Mouse (Mus musculus) heart, embryonic 11.5 days (tissue): ENCODE measurements around the gene Gucy2f. TPM values are rescaled to one million over a fixed set of nuclear protein-coding genes. Genes with fewer than 3 reads are reported as not detected.

Source experiments
- ATAC-seq: fragments of 200-750 bp; cut with Nextera tagmentation; replicated peaks from 2 replicates; pipeline ENCODE4 v1.8.0; 2017; ENCODE audit warnings: moderate library complexity; ENCODE audit not compliant: insufficient number of reproducible peaks, low FRiP score, low TSS enrichment
- H3K27ac ChIP-seq: fragments of 300-500 bp; sonication (generic); 2 replicates; pipeline ENCODE4 v1.5.1; 2014; ENCODE audit warnings: mild to moderate bottlenecking, low read depth, low read length
- H3K27me3 ChIP-seq: fragments of 300-500 bp; sonication (generic); 2 replicates; pipeline ENCODE4 v1.6.1; 2014; ENCODE audit warnings: mild to moderate bottlenecking, low read length, mixed read lengths; ENCODE audit not compliant: control insufficient read depth, insufficient read depth
- H3K36me3 ChIP-seq: fragments of 300-500 bp; sonication (generic); 2 replicates; pipeline ENCODE4 v1.6.1; 2014; ENCODE audit warnings: mild to moderate bottlenecking, low read length, moderate library complexity, mixed read lengths; ENCODE audit not compliant: control insufficient read depth, insufficient read depth
- H3K4me1 ChIP-seq: fragments of 300-500 bp; sonication (generic); 2 replicates; pipeline ENCODE4 v1.6.1; 2014; ENCODE audit warnings: low read length; ENCODE audit not compliant: control insufficient read depth, insufficient read depth
- H3K4me2 ChIP-seq: fragments of 300-500 bp; sonication (generic); 2 replicates; pipeline ENCODE4 v1.6.1; 2014; ENCODE audit warnings: mild to moderate bottlenecking, moderate library complexity
- H3K4me3 ChIP-seq: fragments of 300-500 bp; sonication (generic); 2 replicates; pipeline ENCODE4 v1.5.1; 2014; ENCODE audit warnings: low read depth, low read length
- H3K9ac ChIP-seq: fragments of 300-500 bp; sonication (generic); 2 replicates; pipeline ENCODE4 v1.6.1; 2014; ENCODE audit warnings: mild to moderate bottlenecking, low read depth, low read length, moderate library complexity
- H3K9me3 ChIP-seq: fragments of 300-500 bp; sonication (generic); replicated peaks from 2 replicates; pipeline ENCODE4 v1.6.1; 2016; ENCODE audit warnings: low read length; ENCODE audit not compliant: control insufficient read depth
- WGBS: fragments of 180-500 bp; shearing (Covaris S2); extraction: QIAGEN DNeasy Blood & Tissue Kit; methylation state at CpG from one replicate; pipeline ENCODE4 v1.1.7; 2014; ENCODE audit not compliant: insufficient replicate concordance; 5-methylcytosine and 5-hydroxymethylcytosine counted together
- polyA plus RNA-seq: library from polyadenylated mRNA; unstranded; fragments of >200 nt; fragmentation: Nextera tagmentation; extraction: Ambion mirVana; gene quantifications from 2 replicates; pipeline ENCODE4 v1.2.1, GENCODE M21; 2014

Gucy2f gene
- polyA plus RNA-seq, 1 experiment from 2014 or later = not detected

- Histone ChIP-seq H3K36me3 (no peaks in the 10 kb centered on the region), H3K27me3 (no peaks in the 10 kb centered on the region; the same call in 1 of the 2 replicates), H3K4me3 (no peak overlapping the region), H3K9me3 (no peaks in the 10 kb centered on the region), H3K27ac (no peak overlapping the region), H3K9ac (no peak overlapping the region), H3K4me2 (no peak overlapping the region), H3K4me1 (no peaks in the 10 kb centered on the region)
- no peak for ATAC-seq
- WGBS = 6% methylated on average over 3 of the region's 3 CpGs
Observed at GRCm38 (mm10) chrX:142200295-142200694, 3.6 kb upstream of the Gucy2f start.

GRCm38 (mm10) chrX:142195551-142195950, 1.2 kb downstream of the Gucy2f start:
- Histone ChIP-seq H3K4me3 (no peak overlapping the region), H3K4me2 (no peak overlapping the region), H3K36me3 (no peaks in the 10 kb centered on the region), H3K27ac (no peak overlapping the region), H3K27me3 (no peaks in the 10 kb centered on the region; the same call in 1 of the 2 replicates), H3K9ac (no peak overlapping the region), H3K4me1 (no peaks in the 10 kb centered on the region), H3K9me3 (no peaks in the 10 kb centered on the region)
- no peak for ATAC-seq
- 40% methylated on average over 1 of the region's 1 CpGs for WGBS

- Histone ChIP-seq H3K4me1 (no peaks in the 10 kb centered on the region), H3K27me3 (no peaks in the 10 kb centered on the region; the same call in 1 of the 2 replicates), H3K4me3 (no peak overlapping the region), H3K9me3 (no peaks in the 10 kb centered on the region), H3K9ac (no peak overlapping the region), H3K27ac (no peak overlapping the region), H3K36me3 (no peaks in the 10 kb centered on the region), H3K4me2 (no peak overlapping the region)
- 65% methylated on average over 6 of the region's 6 CpGs for WGBS
- no peak for ATAC-seq
Observed at GRCm38 (mm10) chrX:142194420-142194819, 2.3 kb downstream of the Gucy2f start.

DNA sequence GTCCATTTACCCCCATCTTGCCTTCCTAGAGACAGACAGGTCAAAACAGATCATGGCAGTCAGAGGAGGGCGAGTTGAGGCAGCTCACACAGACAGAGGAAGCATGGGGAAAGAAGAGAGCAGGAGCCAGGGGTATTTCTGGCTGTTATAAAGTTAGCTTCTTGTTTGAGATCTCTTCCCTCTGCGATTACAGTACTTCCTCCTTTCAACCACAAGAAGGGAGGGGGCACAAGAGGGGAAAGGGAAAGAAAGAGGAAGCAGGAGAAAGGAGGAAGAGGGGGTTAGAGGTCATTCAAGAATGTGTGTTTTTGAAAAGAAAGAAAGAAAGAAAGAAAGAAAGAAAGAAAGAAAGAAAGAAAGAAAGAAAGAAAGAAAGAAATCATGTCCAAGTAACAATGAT, 6.4 kb downstream of the Gucy2f start:
- H3K9ac ChIP-seq = no peak overlapping the region
- H3K36me3 ChIP-seq = no peaks in the 10 kb centered on the region
- no peak overlapping the region for H3K27ac ChIP-seq
- H3K9me3 ChIP-seq = no peaks in the 10 kb centered on the region
- no peak overlapping the region for H3K4me2 ChIP-seq
- WGBS = 69% methylated on average over 2 of the region's 2 CpGs
- no peaks in the 10 kb centered on the region for H3K27me3 ChIP-seq
- no peak for ATAC-seq
- no peaks in the 10 kb centered on the region for H3K4me1 ChIP-seq
- no peak overlapping the region for H3K4me3 ChIP-seq

- H3K36me3 ChIP-seq = no peaks in the 10 kb centered on the region
- no peak overlapping the region for H3K27ac ChIP-seq
- WGBS = 32% methylated on average over 22 of the region's 22 CpGs
- no peak overlapping the region for H3K4me3 ChIP-seq
- ATAC-seq = no peak
- no peaks in the 10 kb centered on the region for H3K27me3 ChIP-seq
- peak overlapping the region; percentile 37 for H3K4me2 ChIP-seq
- H3K9me3 ChIP-seq = no peaks in the 10 kb centered on the region
- no peak overlapping the region for H3K9ac ChIP-seq
- no peaks in the 10 kb centered on the region for H3K4me1 ChIP-seq
Observed at GRCm38 (mm10) chrX:142189023-142189703, 7.6 kb downstream of the Gucy2f start.

- 76% methylated on average over 2 of the region's 2 CpGs for WGBS
- Histone ChIP-seq H3K27ac (no peak overlapping the region), H3K4me3 (no peak overlapping the region), H3K4me1 (no peaks in the 10 kb centered on the region), H3K4me2 (no peak overlapping the region), H3K9me3 (no peaks in the 10 kb centered on the region), H3K27me3 (no peaks in the 10 kb centered on the region), H3K36me3 (no peaks in the 10 kb centered on the region), H3K9ac (no peak overlapping the region)
- ATAC-seq = no peak
Observed at GRCm38 (mm10) chrX:142182026-142182425, 14.7 kb downstream of the Gucy2f start.

- H3K27me3 ChIP-seq = no peaks in the 10 kb centered on the region
- no peak overlapping the region for H3K27ac ChIP-seq
- no peaks in the 10 kb centered on the region for H3K9me3 ChIP-seq
- H3K9ac ChIP-seq = no peak overlapping the region
- H3K36me3 ChIP-seq = no peaks in the 10 kb centered on the region
- H3K4me3 ChIP-seq = no peak overlapping the region
- no peaks in the 10 kb centered on the region for H3K4me1 ChIP-seq
- no peak for ATAC-seq
- no peak overlapping the region for H3K4me2 ChIP-seq
Observed at GRCm38 (mm10) chrX:142176981-142177380, 19.8 kb downstream of the Gucy2f start.

DNA sequence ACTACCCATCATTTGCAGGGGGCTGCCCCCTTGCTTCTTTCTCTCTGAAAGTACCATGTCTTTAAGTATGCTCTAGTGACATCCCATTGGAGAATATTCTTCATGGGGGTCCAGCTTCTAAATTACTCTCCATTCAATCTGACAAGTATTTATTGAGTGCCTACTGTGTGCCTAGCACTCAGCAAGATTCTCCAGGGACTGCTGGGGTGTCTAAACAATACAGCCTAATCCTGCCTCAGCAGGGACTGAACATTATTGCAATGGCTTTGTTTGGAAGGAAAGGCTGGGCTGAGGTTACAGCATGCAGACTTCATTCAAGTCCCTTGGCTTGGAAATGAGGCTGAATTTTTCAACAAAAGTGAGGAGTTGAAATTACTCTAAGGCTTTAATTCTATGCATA, 81.0 kb downstream of the Gucy2f start:
- no peaks in the 10 kb centered on the region for H3K36me3 ChIP-seq
- H3K4me3 ChIP-seq = no peak overlapping the region

GRCm38 (mm10) chrX:142111236-142111635, 85.5 kb downstream of the Gucy2f start:
- Histone ChIP-seq H3K36me3 (no peaks in the 10 kb centered on the region), H3K27me3 (no peaks in the 10 kb centered on the region), H3K27ac (no peak overlapping the region), H3K4me3 (no peak overlapping the region), H3K9ac (no peak overlapping the region), H3K9me3 (no peaks in the 10 kb centered on the region), H3K4me2 (no peak overlapping the region), H3K4me1 (no peaks in the 10 kb centered on the region)
- 69% methylated on average over 6 of the region's 6 CpGs for WGBS
- no peak for ATAC-seq

More for the DNA sequence above, 81.0 kb downstream of the Gucy2f start:
- no peaks in the 10 kb centered on the region for H3K27me3 ChIP-seq
- no peak overlapping the region for H3K27ac ChIP-seq
- no peak overlapping the region for H3K9ac ChIP-seq
- ATAC-seq = no peak
- H3K4me2 ChIP-seq = no peak overlapping the region
- no peaks in the 10 kb centered on the region for H3K9me3 ChIP-seq
- no peaks in the 10 kb centered on the region for H3K4me1 ChIP-seq
